In genomic region chr1:118627781-118628464, GRCm38 (mm10) we compare ENCODE assay signal across 7 mouse cellular contexts. TPM values are rescaled to one million over a fixed set of nuclear protein-coding genes. Genes with fewer than 3 reads are reported as not detected.
DNase-seq lines count a peak whose midpoint lies in the region; ATAC-seq and TF ChIP-seq lines count a peak whose summit lies in the region.

Gene Tfcp2l1 (plus strand): TSS chr1:118627945.

- peak within 1 kb of the TSS; percentile 92 for H3K4me2 ChIP-seq in intestine, embryonic 15.5 days (replicated peaks)
- peak within 1 kb of the TSS; percentile 93 for H3K4me2 ChIP-seq in liver, embryonic 11.5 days

- H3K36me3 ChIP-seq in intestine, embryonic 15.5 days = no peaks in the 10 kb centered on the region
- H3K36me3 ChIP-seq in liver, embryonic 11.5 days (ENCODE audit: control insufficient read depth, insufficient read depth, low read length) = no peaks in the 10 kb centered on the region

- peak within 1 kb of the TSS; percentile 66 for H3K4me3 ChIP-seq in bone marrow macrophage, adult 2 months (ENCODE audit: insufficient read depth, low read length)
- H3K4me3 ChIP-seq in intestine, embryonic 15.5 days (replicated peaks) = peak within 1 kb of the TSS; percentile 55
- H3K4me3 ChIP-seq in liver, embryonic 11.5 days (ENCODE audit: low read depth, low read length) = peak within 1 kb of the TSS; percentile 57

- TF ChIP-seq CTCF in bone marrow macrophage, adult 2 months (IDR thresholded peaks at IDR 0.05; ENCODE audit: low read depth, low read length) = no peak

- no peaks in the 10 kb centered on the region for H3K9me3 ChIP-seq in intestine, embryonic 15.5 days
- no peaks in the 10 kb centered on the region for H3K9me3 ChIP-seq in liver, embryonic 11.5 days (ENCODE audit: control insufficient read depth, low read length)

- peak; percentile 93 for ATAC-seq in intestine, embryonic 15.5 days
- ATAC-seq in liver, embryonic 11.5 days (replicated peaks; ENCODE audit: low FRiP score) = peak; percentile 88

- H3K4me1 ChIP-seq in bone marrow macrophage, adult 2 months (ENCODE audit: control insufficient read depth, insufficient read depth, low read length) = peaks cover 5% of the 10 kb centered on the region; the same call in 1 of the 2 replicates
- H3K4me1 ChIP-seq in intestine, embryonic 15.5 days (replicated peaks) = 0 out of 2 replicates have a peak, but pooled peaks cover 10% of the 10 kb centered on the region
- peaks cover 5% of the 10 kb centered on the region for H3K4me1 ChIP-seq in liver, embryonic 11.5 days (replicated peaks; ENCODE audit: control insufficient read depth, insufficient read depth, low read length)

- H3K27me3 ChIP-seq in intestine, embryonic 15.5 days (replicated peaks) = peaks cover 8% of the 10 kb centered on the region; the same call in 1 of the 2 replicates
- peaks cover 28% of the 10 kb centered on the region for H3K27me3 ChIP-seq in liver, embryonic 11.5 days (replicated peaks; ENCODE audit: control insufficient read depth, insufficient read depth, low read length)

- no peak for TF ChIP-seq POLR2A in bone marrow macrophage, adult 2 months (IDR thresholded peaks at IDR 0.05; ENCODE audit: borderline replicate concordance, low read depth, low read length)

- no peak within 1 kb of the TSS for H3K27ac ChIP-seq in bone marrow macrophage, adult 2 months (ENCODE audit: insufficient read depth, low read depth, low read length)
- H3K27ac ChIP-seq in intestine, embryonic 15.5 days = no peak within 1 kb of the TSS
- H3K27ac ChIP-seq in liver, embryonic 11.5 days (ENCODE audit: low read depth, low read length) = no peak within 1 kb of the TSS

- under 1% methylated on average over 48 of the region's 48 CpGs for WGBS in intestine, embryonic 15.5 days
- under 1% methylated on average over 48 of the region's 48 CpGs for WGBS in liver, embryonic 11.5 days

- DNase-seq in embryo, embryonic 11.5 days (ENCODE audit: low read depth, low spot score) = peak; percentile 35
- peak; percentile 38 to 54 for DNase-seq in gastrocnemius, postnatal 4 days (ENCODE audit: low spot score in 2 of 2)
- DNase-seq in liver, embryonic 11.5 days (ENCODE audit: low spot score) = peak; percentile 79
- DNase-seq in natural killer cell, adult 2 months (ENCODE audit: low spot score in 2 of 2) = peak; percentile 50 to 52
- DNase-seq in spleen, postnatal 4 days (ENCODE audit: low spot score in 2 of 2) = peak; percentile 66 to 80

- peak within 1 kb of the TSS; percentile 50 for H3K9ac ChIP-seq in intestine, embryonic 15.5 days
- H3K9ac ChIP-seq in liver, embryonic 11.5 days (ENCODE audit: low read depth, low read length) = 0 out of 2 replicates have a peak within 1 kb of the TSS, but pooled peaks have one; percentile 20

RNA-seq across cellular contexts. Expression of gene Tfcp2l1, which starts in this region (rescaled TPM):
- not detected in 2 replicates for polyA plus RNA-seq in bone marrow macrophage, adult 2 months (2012; ENCODE audit: insufficient read depth, insufficient read length, missing spikeins)
- under 1 TPM; 0.23 to 0.37 TPM for total RNA-seq in gastrocnemius, postnatal 4 days (2021)
- polyA plus RNA-seq in intestine, embryonic 15.5 days (2015; fragmentation: Nextera tagmentation; extraction: Ambion mirVana) = 3.2 and 4.5 TPM in 2 replicates
- polyA plus RNA-seq in liver, embryonic 11.5 days (2014; fragmentation: Nextera tagmentation; extraction: Ambion mirVana) = 0.40 and 0.60 TPM in 2 replicates

Comparison
In these comparisons a context has a peak if more than half of its experiments do, and no peak if none do; other contexts are left out.
1. Peak in DNase-seq in gastrocnemius, postnatal 4 days; RNA of the gene not detected or under 1 TPM.
2. Peak in DNase-seq, ATAC-seq, H3K4me3 ChIP-seq, H3K9ac ChIP-seq and H3K4me2 ChIP-seq in liver, embryonic 11.5 days; RNA of the gene not detected or under 1 TPM.